Mouse (Mus musculus) layer of hippocampus, adult 2 months (tissue): ENCODE data around the gene Hexb. TPM values are rescaled to one million over a fixed set of nuclear protein-coding genes. Genes with fewer than 3 reads are reported as not detected.
A peak's percentile ranks its signal among the peaks of the same experiment; 100 is the strongest.

Experiments
- DNase-seq, 2 experiments: peaks; one replicate each; pipeline ENCODE4 v3.0.0; 2022; ENCODE audit warnings: low spot score in 2 of 2
- H3K27ac ChIP-seq: fragments of 200-600 bp; 2 replicates; pipeline ENCODE4 v1.8.1; 2022
- H3K4me3 ChIP-seq: fragments of 200-600 bp; 2 replicates; pipeline ENCODE4 v1.8.1; 2022; ENCODE audit warnings: mild to moderate bottlenecking
- CTCF ChIP-seq: fragments of 200-600 bp; conservative IDR thresholded peaks from 2 replicates; pipeline ENCODE4 v1.8.1; 2022; ENCODE audit warnings: antibody characterized with exemption, mild to moderate bottlenecking, moderate library complexity
- total RNA-seq, 2 experiments: library from RNA; stranded (reverse); gene quantifications; 2 replicates each; pipeline ENCODE4 v1.2.3; 2021

The Hexb gene
- total RNA-seq, 2 experiments from 2014 or later = 118 to 124 TPM

GRCm38 (mm10) chr13:97214583-97215268 lies 16.6 kb upstream of the Hexb start:
- no peak overlapping the region for H3K4me3 ChIP-seq
- no peak for TF ChIP-seq CTCF
- DNase-seq = no peak
- no peak overlapping the region for H3K27ac ChIP-seq

GRCm38 (mm10) chr13:97208500-97209010 lies 10.4 kb upstream of the Hexb start:
- Histone ChIP-seq H3K27ac (peak overlapping the region; percentile 32; the same call in 1 of the 2 replicates), H3K4me3 (no peak overlapping the region)
- DNase-seq = no peak
- 0 out of 2 replicates have a peak, but pooled peaks have one; percentile 14 for TF ChIP-seq CTCF

GRCm38 (mm10) chr13:97208112-97208478 lies 9.9 kb upstream of the Hexb start:
- peak overlapping the region; percentile 32; the same call in 1 of the 2 replicates for H3K27ac ChIP-seq
- H3K4me3 ChIP-seq = no peak overlapping the region
- no peak for TF ChIP-seq CTCF
- no peak for DNase-seq

GRCm38 (mm10) chr13:97207472-97208111 lies 9.4 kb upstream of the Hexb start:
- Histone ChIP-seq H3K4me3 (no peak overlapping the region), H3K27ac (peak overlapping the region; percentile 32)
- no peak for DNase-seq
- TF ChIP-seq CTCF = no peak

GRCm38 (mm10) chr13:97206046-97206445 lies 7.9 kb upstream of the Hexb start:
- no peak for TF ChIP-seq CTCF
- DNase-seq = no peak
- Histone ChIP-seq H3K4me3 (no peak overlapping the region), H3K27ac (peak overlapping the region; percentile 84)

- Histone ChIP-seq H3K27ac (peak overlapping the region; percentile 84), H3K4me3 (peak overlapping the region; percentile 58)
- TF ChIP-seq CTCF = peak; percentile 94
- peak; percentile 88 to 90 for DNase-seq
Observed at GRCm38 (mm10) chr13:97205052-97205701, 7.0 kb upstream of the Hexb start.

GRCm38 (mm10) chr13:97201896-97202295 lies 3.7 kb upstream of the Hexb start:
- no peak for DNase-seq
- Histone ChIP-seq H3K27ac (no peak overlapping the region), H3K4me3 (no peak overlapping the region)
- TF ChIP-seq CTCF = no peak

GRCm38 (mm10) chr13:97201076-97201475 lies 2.9 kb upstream of the Hexb start:
- no peak overlapping the region for H3K27ac ChIP-seq

GRCm38 (mm10) chr13:97199123-97199522 lies 966 bp upstream of the Hexb start:
- TF ChIP-seq CTCF = no peak
- H3K4me3 ChIP-seq = no peak overlapping the region
- no peak overlapping the region for H3K27ac ChIP-seq
- DNase-seq = no peak

More at GRCm38 (mm10) chr13:97201076-97201475, 2.9 kb upstream of the Hexb start:
- no peak overlapping the region for H3K4me3 ChIP-seq
- DNase-seq = no peak
- TF ChIP-seq CTCF = no peak

GRCm38 (mm10) chr13:97196925-97197218 lies 1.3 kb downstream of the Hexb start:
- H3K4me3 ChIP-seq = peak overlapping the region; percentile 83; the same call in 1 of the 2 replicates
- TF ChIP-seq CTCF = no peak
- peak overlapping the region; percentile 87; the same call in 1 of the 2 replicates for H3K27ac ChIP-seq
- no peak for DNase-seq

- peak overlapping the region; percentile 83; the same call in 1 of the 2 replicates for H3K4me3 ChIP-seq
- TF ChIP-seq CTCF = no peak
- no peak for DNase-seq
- peak overlapping the region; percentile 87; the same call in 1 of the 2 replicates for H3K27ac ChIP-seq
Observed at GRCm38 (mm10) chr13:97196186-97196924, 1.8 kb downstream of the Hexb start.

- no peak for TF ChIP-seq CTCF
- DNase-seq = peak; percentile 66 to 83
- no peak overlapping the region for H3K4me3 ChIP-seq
- H3K27ac ChIP-seq = peak overlapping the region; percentile 52; the same call in 1 of the 2 replicates
Observed at GRCm38 (mm10) chr13:97193420-97193819, 4.7 kb downstream of the Hexb start.
